Mouse (Mus musculus) thymus, postnatal 10 days (tissue): ENCODE data around the gene Ankib1.
"Not testable (repeated sequence)": the region's sequence is repeated elsewhere in the genome, so short reads cannot be mapped to it uniquely, and the experiment has no call there.

Experiments
- DNase-seq, 2 experiments: peaks; one replicate each; pipeline ENCODE4 v3.0.0; 2021; ENCODE audit warnings: low spot score in 2 of 2

Ankib1 gene

GRCm38 (mm10) chr5:3802433-3803291 lies at the start of gene Ankib1, which contains the start of gene Krit1:
TSS of gene Ankib1 (minus strand) at chr5:3802925.
TSS of gene Krit1 (plus strand) at chr5:3803184.
- DNase-seq = peak; percentile 82 to 86

- DNase-seq = no peak
Observed at GRCm38 (mm10) chr5:3845026-3845425, 42.3 kb upstream of the Ankib1 start, which contains the start of gene Lrrd1. TSS of gene Lrrd1 (plus strand) at chr5:3845173.

GRCm38 (mm10) chr5:3834107-3834506 lies 31.4 kb upstream of the Ankib1 start:
- DNase-seq = no peak

- no peak for DNase-seq
Observed at GRCm38 (mm10) chr5:3808472-3808871, 5.7 kb upstream of the Ankib1 start.

- DNase-seq = peak in 1 of 2 experiments; percentile 10
Observed at GRCm38 (mm10) chr5:3803292-3804165, 804 bp upstream of the Ankib1 start.

GRCm38 (mm10) chr5:3801672-3802432 lies 873 bp downstream of the Ankib1 start:
- DNase-seq = no peak

- no peak for DNase-seq
Observed at GRCm38 (mm10) chr5:3800881-3801280, 1.8 kb downstream of the Ankib1 start.

GRCm38 (mm10) chr5:3800041-3800440 lies 2.7 kb downstream of the Ankib1 start:
- no peak for DNase-seq

- not testable (repeated sequence) for DNase-seq
Observed at GRCm38 (mm10) chr5:3798656-3799055, 4.1 kb downstream of the Ankib1 start.

GRCm38 (mm10) chr5:3797101-3797500 lies 5.6 kb downstream of the Ankib1 start:
- not testable (repeated sequence) for DNase-seq

- DNase-seq = no peak
Observed at GRCm38 (mm10) chr5:3791048-3791447, 11.7 kb downstream of the Ankib1 start.

GRCm38 (mm10) chr5:3787548-3787947 lies 15.2 kb downstream of the Ankib1 start:
- no peak for DNase-seq

GRCm38 (mm10) chr5:3784751-3785496 lies 17.8 kb downstream of the Ankib1 start:
- DNase-seq = no peak

- no peak for DNase-seq
Observed at GRCm38 (mm10) chr5:3783947-3784681, 18.6 kb downstream of the Ankib1 start.

DNA sequence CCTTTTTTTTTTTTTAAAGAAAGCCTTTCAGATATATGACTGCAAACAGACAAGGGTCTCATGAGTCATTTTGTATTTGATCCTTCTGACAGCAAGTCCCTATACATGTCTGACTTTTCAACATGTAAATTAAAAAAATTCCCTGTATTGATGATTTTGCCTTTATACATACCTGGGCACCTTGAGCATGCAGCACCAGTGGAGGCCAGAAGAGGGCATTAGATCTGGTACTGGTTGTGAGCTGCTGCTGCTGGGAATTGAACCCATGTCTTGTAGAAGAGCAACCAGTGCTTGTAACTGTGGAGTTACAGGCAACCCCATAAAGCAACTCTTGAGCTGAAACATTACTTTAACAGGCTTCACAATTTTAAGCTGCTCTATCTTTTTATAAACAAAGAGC lies 20.1 kb downstream of the Ankib1 start:
- peak in 1 of 2 experiments; percentile 31 for DNase-seq

DNA sequence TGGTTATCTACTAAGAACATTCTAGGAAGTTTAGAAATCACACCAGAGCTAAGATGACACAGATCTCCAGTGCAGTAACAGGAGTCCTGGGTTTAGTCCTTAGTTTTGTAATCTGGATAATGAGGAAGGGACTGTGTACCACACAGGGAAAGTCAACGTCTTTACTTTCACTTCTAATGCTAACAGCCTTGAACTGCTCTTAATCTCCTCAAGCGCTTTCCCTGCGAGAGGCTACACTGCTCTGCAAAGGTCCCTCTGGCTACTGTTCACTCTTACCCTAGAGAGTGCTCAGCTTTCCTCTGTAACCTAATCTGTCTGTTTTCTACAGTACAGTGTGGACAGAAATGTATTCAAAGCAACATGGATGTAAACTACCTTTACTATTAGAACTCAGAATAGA lies 30.7 kb downstream of the Ankib1 start:
- no peak for DNase-seq

DNA sequence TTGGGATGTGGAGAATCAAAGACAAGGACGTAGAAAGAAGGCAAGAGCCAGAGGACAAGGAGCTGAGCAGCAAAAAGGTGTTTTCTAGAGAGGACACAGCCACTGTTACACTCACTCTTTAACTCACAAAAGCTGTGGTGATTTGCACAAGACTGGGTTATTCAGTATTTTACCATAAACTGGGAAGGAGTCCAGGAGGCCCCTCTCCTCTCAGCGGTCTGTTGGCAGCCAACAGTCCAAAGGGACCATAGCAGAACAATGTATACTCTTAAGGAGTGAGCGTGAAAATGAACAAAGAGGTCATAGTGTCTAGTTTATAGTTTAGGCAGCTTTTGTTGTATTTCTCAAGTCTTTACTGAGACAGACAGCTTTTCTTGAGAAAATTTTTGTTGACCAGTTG lies 31.2 kb downstream of the Ankib1 start:
- DNase-seq = no peak

- DNase-seq = not testable (repeated sequence)
Observed at GRCm38 (mm10) chr5:3750536-3750935, 52.2 kb downstream of the Ankib1 start.

- DNase-seq = not testable (repeated sequence)
Observed at GRCm38 (mm10) chr5:3732846-3733245, 69.9 kb downstream of the Ankib1 start.

DNA sequence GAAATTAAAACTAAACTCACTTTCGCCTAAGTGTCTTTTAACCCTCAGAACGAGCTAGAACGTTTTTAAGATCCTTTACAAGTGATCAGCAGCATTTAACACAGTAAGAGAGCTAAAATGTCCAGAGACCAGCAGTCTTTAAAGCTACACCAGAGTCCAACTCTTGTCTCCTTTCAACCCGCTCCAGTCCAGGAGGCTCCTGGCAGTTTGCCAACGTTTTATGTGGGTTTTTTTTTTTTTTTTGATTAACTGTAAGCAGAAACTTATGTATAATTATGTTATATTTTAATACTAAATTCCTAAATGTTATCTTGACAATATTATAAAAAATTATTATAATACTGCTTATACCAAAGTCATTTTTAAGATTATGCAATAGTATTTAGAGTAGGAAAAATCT lies 73.9 kb downstream of the Ankib1 start:
- no peak for DNase-seq
